ENCODE assay signal across 18 mouse cellular contexts in genomic region chr11:17019328-17019727, GRCm38 (mm10). TPM values are rescaled to one million over a fixed set of nuclear protein-coding genes. Genes with fewer than 3 reads are reported as not detected.
DNase-seq lines count a peak whose midpoint lies in the region; ATAC-seq and TF ChIP-seq lines count a peak whose summit lies in the region.
"Had no signal": no experiment of that assay in that cellular context is flagged by ENCODE, and none has a peak within 500 bp of the region (broad histone marks: within the 10 kb centered on the region; RNA-seq: fewer than 3 reads in every experiment).

No protein-coding gene starts in this region.

- no peak overlapping the region for H3K9ac ChIP-seq in liver, postnatal 0 days (replicated peaks)
- H3K9ac ChIP-seq: embryonic facial prominence, embryonic 15.5 days; heart, embryonic 13.5 days; intestine, embryonic 15.5 days; neural tube, embryonic 12.5 days; stomach, embryonic 15.5 days had no signal

- no peaks in the 10 kb centered on the region for H3K4me1 ChIP-seq in liver, postnatal 0 days (ENCODE audit: insufficient read depth)
- H3K4me1 ChIP-seq: embryonic facial prominence, embryonic 15.5 days; heart, embryonic 13.5 days; intestine, embryonic 15.5 days; neural tube, embryonic 12.5 days; stomach, embryonic 15.5 days had no signal

- DNase-seq in 416B (ENCODE audit: low read depth) (peak; percentile 44), A20 (ENCODE audit: low read depth, low spot score) (peak; percentile 44), R1 (ENCODE audit: low read depth, low spot score) (peak; percentile 26)
- no peak for DNase-seq in liver, postnatal 0 days
- DNase-seq in retina, postnatal 1 day: no peak
- DNase-seq in spleen, adult 18-20 months: no peak
- no peak for DNase-seq in cerebellum, postnatal 10 days
- DNase-seq: cerebellum, adult 11-12 months; gastrocnemius, postnatal 36 days; kidney, postnatal 10 days; left cerebral cortex, postnatal 4 days; lung, postnatal 4 days; thymus, postnatal 25 days had no signal

- no peak overlapping the region for H3K4me3 ChIP-seq in liver, postnatal 0 days (ENCODE audit: low read depth, low read length)
- H3K4me3 ChIP-seq: embryonic facial prominence, embryonic 15.5 days; heart, embryonic 13.5 days; intestine, embryonic 15.5 days; neural tube, embryonic 12.5 days; stomach, embryonic 15.5 days had no signal

- ATAC-seq in liver, postnatal 0 days: no peak
- ATAC-seq: intestine, embryonic 15.5 days had no signal

- TF ChIP-seq CTCF in liver, postnatal 0 days (IDR thresholded peaks at IDR 0.05; ENCODE audit: low read depth): peak; percentile 46

- 0 out of 2 replicates have a peak, but pooled peaks cover 3% of the 10 kb centered on the region for H3K9me3 ChIP-seq in liver, postnatal 0 days (ENCODE audit: low read length)
- H3K9me3 ChIP-seq: intestine, embryonic 15.5 days; stomach, embryonic 15.5 days had no signal

- no peak overlapping the region for H3K4me2 ChIP-seq in liver, postnatal 0 days (ENCODE audit: low read depth, low read length)
- H3K4me2 ChIP-seq: embryonic facial prominence, embryonic 15.5 days; heart, embryonic 13.5 days; intestine, embryonic 15.5 days; neural tube, embryonic 12.5 days; stomach, embryonic 15.5 days had no signal

- 80% methylated on average over 7 of the region's 7 CpGs for WGBS in liver, postnatal 0 days (ENCODE audit: insufficient replicate concordance)

- no peaks in the 10 kb centered on the region for H3K36me3 ChIP-seq in liver, postnatal 0 days (replicated peaks; ENCODE audit: insufficient read depth, low read length)
- H3K36me3 ChIP-seq: embryonic facial prominence, embryonic 15.5 days; heart, embryonic 13.5 days; intestine, embryonic 15.5 days; neural tube, embryonic 12.5 days; stomach, embryonic 15.5 days had no signal

- no peak for TF ChIP-seq EP300 in liver, postnatal 0 days (IDR thresholded peaks at IDR 0.05; ENCODE audit: low read depth)

- H3K27me3 ChIP-seq in liver, postnatal 0 days (ENCODE audit: insufficient read depth, low read length): no peaks in the 10 kb centered on the region
- H3K27me3 ChIP-seq: embryonic facial prominence, embryonic 15.5 days; heart, embryonic 13.5 days; intestine, embryonic 15.5 days; neural tube, embryonic 12.5 days; stomach, embryonic 15.5 days had no signal

- H3K27ac ChIP-seq in liver, postnatal 0 days (ENCODE audit: low read depth): no peak overlapping the region
- H3K27ac ChIP-seq: embryonic facial prominence, embryonic 15.5 days; heart, embryonic 13.5 days; intestine, embryonic 15.5 days; neural tube, embryonic 12.5 days; stomach, embryonic 15.5 days had no signal

RNA-seq across cellular contexts. Expression of gene Cnrip1, which starts 32.1 kb away (rescaled TPM):
- 3.7 TPM in 2 replicates for polyA plus RNA-seq in liver, postnatal 0 days (2015; fragmentation: Nextera tagmentation; extraction: Ambion mirVana)

RNA-seq across cellular contexts. Expression of gene Plek, which starts 32.9 kb away (rescaled TPM):
- polyA plus RNA-seq in liver, postnatal 0 days (2015; fragmentation: Nextera tagmentation; extraction: Ambion mirVana): 19.8 and 22.5 TPM in 2 replicates

Comparison
In these comparisons a context has a peak if more than half of its experiments do, and no peak if none do; other contexts are left out.
1. DNase-seq: peak in 416B (single experiment), A20 (single experiment) and R1 (single experiment); none in liver, postnatal 0 days (single experiment), retina, postnatal 1 day (single experiment), spleen, adult 18-20 months (0 of 2) and cerebellum, postnatal 10 days (0 of 2).